Mouse (Mus musculus) neural tube, embryonic 11.5 days (tissue): ENCODE measurements around the gene Arhgap27. TPM values are rescaled to one million over a fixed set of nuclear protein-coding genes. Genes with fewer than 3 reads are reported as not detected.

Source experiments
- polyA plus RNA-seq: library from polyadenylated mRNA; unstranded; fragments of >200 nt; fragmentation: Nextera tagmentation; extraction: Ambion mirVana; gene quantifications from 2 replicates; pipeline ENCODE4 v1.2.1, GENCODE M21; 2014

The Arhgap27 gene
- polyA plus RNA-seq, 1 experiment from 2014 or later = 4.5 TPM

Other genes with a start within 250 kb of the Arhgap27 start
- gene Hexim1, start 247.5 kb downstream of the Arhgap27 start, polyA plus RNA-seq = 3.6 and 3.9 TPM in 2 replicates
- 5.8 and 7.5 TPM in 2 replicates for gene Hexim2, start 231.3 kb downstream of the Arhgap27 start, polyA plus RNA-seq
- 0.78 and 1.2 TPM in 2 replicates for gene Fmnl1, start 192.6 kb downstream of the Arhgap27 start, polyA plus RNA-seq
- gene 1700023F06Rik, start 155.1 kb downstream of the Arhgap27 start, polyA plus RNA-seq = not detected in 2 replicates
- gene Spata32, start 145.3 kb downstream of the Arhgap27 start, polyA plus RNA-seq = not detected in 2 replicates
- 2.5 and 3.5 TPM in 2 replicates for gene Map3k14, start 96.2 kb downstream of the Arhgap27 start, polyA plus RNA-seq
- 10.0 and 10.5 TPM in 2 replicates for gene Plekhm1, start 49.0 kb upstream of the Arhgap27 start, polyA plus RNA-seq
- gene Lrrc37a, start 140.9 kb upstream of the Arhgap27 start, polyA plus RNA-seq = not detected in 2 replicates